Mouse (Mus musculus) megakaryocyte progenitor cell, adult 5-6 weeks (primary cell): ENCODE data around the gene Nfia. TPM values are rescaled to one million over a fixed set of nuclear protein-coding genes. Genes with fewer than 3 reads are reported as not detected.

ENCODE experiments used
- ATAC-seq: replicated peaks from 2 replicates; pipeline ENCODE4 v1.8.0; 2016; ENCODE audit warnings: mild to moderate bottlenecking, moderate TSS enrichment, inconsistent platforms; ENCODE audit not compliant: poor library complexity
- total RNA-seq, 2 experiments: library from RNA; stranded (forward) in 1 of 2; stranded (reverse) in 1 of 2; fragments of 157-497, 149-512 nt in 1 of 2; fragments of 200-1000 nt in 1 of 2; gene quantifications; 2 replicates each; pipeline versions ENCODE4 v1.2.3 to v1.2.4; 2015 to 2017

Nfia gene
- total RNA-seq, 2 experiments from 2014 or later, result 1.5 to 35.1 TPM

GRCm38 (mm10) chr4:97810348-97810939, 37.9 kb downstream of the Nfia start:
- ATAC-seq, result peak; percentile 80

GRCm38 (mm10) chr4:97813035-97813434, 40.5 kb downstream of the Nfia start:
- no peak for ATAC-seq

- ATAC-seq, result no peak
Measured at GRCm38 (mm10) chr4:97813996-97814395, 41.5 kb downstream of the Nfia start.

- peak; percentile 78 for ATAC-seq
Measured at GRCm38 (mm10) chr4:97814515-97814914, 42.0 kb downstream of the Nfia start.

- ATAC-seq, result no peak
Measured at GRCm38 (mm10) chr4:97816001-97816400, 43.5 kb downstream of the Nfia start.

- ATAC-seq, result no peak
Measured at GRCm38 (mm10) chr4:97816753-97817152, 44.2 kb downstream of the Nfia start.

- ATAC-seq, result no peak
Measured at GRCm38 (mm10) chr4:97817741-97818140, 45.2 kb downstream of the Nfia start.

- ATAC-seq, result no peak
Measured at GRCm38 (mm10) chr4:97818498-97818897, 46.0 kb downstream of the Nfia start.

- no peak for ATAC-seq
Measured at GRCm38 (mm10) chr4:97819101-97819500, 46.6 kb downstream of the Nfia start.

- no peak for ATAC-seq
Measured at GRCm38 (mm10) chr4:97820474-97821259, 48.1 kb downstream of the Nfia start.

- peak; percentile 39; the same call in 1 of the 2 replicates for ATAC-seq
Measured at GRCm38 (mm10) chr4:97821556-97822251, 49.2 kb downstream of the Nfia start.

GRCm38 (mm10) chr4:97823512-97823911, 51.0 kb downstream of the Nfia start:
- no peak for ATAC-seq

- no peak for ATAC-seq
Measured at GRCm38 (mm10) chr4:97824451-97824850, 51.9 kb downstream of the Nfia start.

GRCm38 (mm10) chr4:97825432-97825831, 52.9 kb downstream of the Nfia start:
- ATAC-seq, result no peak

- no peak for ATAC-seq
Measured at GRCm38 (mm10) chr4:97825841-97826240, 53.3 kb downstream of the Nfia start.

GRCm38 (mm10) chr4:97827115-97827514, 54.6 kb downstream of the Nfia start:
- peak; percentile 32 for ATAC-seq

- no peak for ATAC-seq
Measured at GRCm38 (mm10) chr4:97828579-97828978, 56.0 kb downstream of the Nfia start.

GRCm38 (mm10) chr4:97829336-97830050, 57.0 kb downstream of the Nfia start:
- ATAC-seq, result no peak

- ATAC-seq, result peak; percentile 64
Measured at GRCm38 (mm10) chr4:97830051-97830853, 57.7 kb downstream of the Nfia start.

- ATAC-seq, result peak; percentile 17; the same call in 1 of the 2 replicates
Measured at GRCm38 (mm10) chr4:97830935-97831608, 58.5 kb downstream of the Nfia start.
